Mouse (Mus musculus) limb, embryonic 14.5 days (tissue): ENCODE results near the gene Rag1. TPM values are rescaled to one million over a fixed set of nuclear protein-coding genes. Genes with fewer than 3 reads are reported as not detected.

Source experiments
- ATAC-seq: fragments of 200-750 bp; cut with Nextera tagmentation; 2 replicates; pipeline ENCODE4 v1.8.0; 2017; ENCODE audit warnings: low read depth, moderate number of reproducible peaks, moderate TSS enrichment; ENCODE audit not compliant: low FRiP score
- DNase-seq: peaks from one replicate; pipeline ENCODE4 v3.0.0-alpha.2; 2015; ENCODE audit warnings: low spot score
- H3K27ac ChIP-seq: fragments of 300-500 bp; sonication (generic); replicated peaks from 2 replicates; pipeline ENCODE4 v1.5.1; 2014; ENCODE audit warnings: low read depth, mild to moderate bottlenecking, low read length, moderate library complexity, mixed read lengths
- H3K27me3 ChIP-seq: fragments of 300-500 bp; sonication (generic); 2 replicates; pipeline ENCODE4 v1.6.1; 2014; ENCODE audit warnings: low read length, mixed read lengths; ENCODE audit not compliant: control insufficient read depth, insufficient read depth
- H3K36me3 ChIP-seq: fragments of 300-500 bp; sonication (generic); 2 replicates; pipeline ENCODE4 v1.6.1; 2014; ENCODE audit warnings: mild to moderate bottlenecking, low read length, moderate library complexity, mixed read lengths; ENCODE audit not compliant: control insufficient read depth, insufficient read depth
- H3K4me1 ChIP-seq: fragments of 300-500 bp; sonication (generic); 2 replicates; pipeline ENCODE4 v1.6.1; 2014; ENCODE audit warnings: antibody characterized with exemption, low read length, mixed read lengths; ENCODE audit not compliant: control insufficient read depth, insufficient read depth
- H3K4me2 ChIP-seq: fragments of 300-500 bp; sonication (generic); replicated peaks from 2 replicates; pipeline ENCODE4 v1.6.1; 2014; ENCODE audit warnings: low read depth, mild to moderate bottlenecking, low read length, moderate library complexity; ENCODE audit not compliant: severe bottlenecking
- H3K4me3 ChIP-seq: fragments of 300-500 bp; sonication (generic); replicated peaks from 2 replicates; pipeline ENCODE4 v1.5.1; 2014; ENCODE audit warnings: low read length
- H3K9ac ChIP-seq: fragments of 300-500 bp; sonication (generic); 2 replicates; pipeline ENCODE4 v1.6.1; 2014; ENCODE audit warnings: mild to moderate bottlenecking, low read depth, low read length, moderate library complexity; ENCODE audit not compliant: severe bottlenecking
- H3K9me3 ChIP-seq: fragments of 300-500 bp; sonication (generic); 2 replicates; pipeline ENCODE4 v1.6.1; 2016; ENCODE audit warnings: low read length; ENCODE audit not compliant: control insufficient read depth
- POLR2A ChIP-seq: fragments of 200-500 bp; IDR thresholded peaks from 2 replicates; pipeline ENCODE4 v1.8.0; 2012; ENCODE audit warnings: inconsistent platforms, mild to moderate bottlenecking, moderate library complexity, borderline replicate concordance; ENCODE audit not compliant: insufficient read depth, insufficient read length; ENCODE audit errors: extremely low read depth
- WGBS: fragments of 180-500 bp; shearing (Covaris S2); extraction: QIAGEN DNeasy Blood & Tissue Kit; methylation state at CpG from one replicate; pipeline ENCODE4 v1.1.7; 2014; 5-methylcytosine and 5-hydroxymethylcytosine counted together
- polyA plus RNA-seq, 2 experiments: library from polyadenylated mRNA; depleted of rRNA in 1 of 2; stranded (reverse) in 1 of 2; unstranded in 1 of 2; fragments of >200 nt; fragmentation: Nextera tagmentation in 1 of 2; extraction: Ambion mirVana in 1 of 2; gene quantifications; 2 replicates each; pipeline versions ENCODE4 v1.2.1 to v1.2.3; 2012 to 2014

The Rag1 gene
- polyA plus RNA-seq, 2 experiments = 0.14 to 0.15 TPM

DNA sequence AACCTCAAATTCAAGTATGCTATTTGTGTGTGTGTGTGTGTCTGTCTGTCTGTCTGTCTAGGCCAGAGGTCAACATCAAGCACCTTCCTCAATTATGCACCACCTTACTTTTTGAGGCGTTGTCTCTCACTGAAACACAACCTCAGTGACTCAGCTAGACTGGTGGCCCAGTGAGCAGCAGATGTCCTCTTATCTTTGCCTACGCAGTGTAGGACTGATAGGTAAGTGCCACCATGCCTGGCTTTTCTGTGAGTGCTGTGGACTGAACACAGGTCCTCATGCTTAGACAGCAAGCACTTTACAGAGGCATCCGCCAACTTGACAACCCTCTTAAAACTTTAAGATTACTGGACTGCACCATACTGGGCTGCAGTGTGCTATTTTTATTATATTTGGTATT, 19.4 kb upstream of the Rag1 start:
- Histone ChIP-seq H3K27ac (no peak overlapping the region), H3K9me3 (no peaks in the 10 kb centered on the region), H3K36me3 (no peaks in the 10 kb centered on the region), H3K4me2 (no peak overlapping the region), H3K4me1 (no peaks in the 10 kb centered on the region), H3K9ac (no peak overlapping the region), H3K27me3 (no peaks in the 10 kb centered on the region), H3K4me3 (no peak overlapping the region)
- ATAC-seq (no peak), DNase-seq (no peak)
- TF ChIP-seq POLR2A = no peak
- WGBS = 84% methylated on average over 3 of the region's 3 CpGs

DNA sequence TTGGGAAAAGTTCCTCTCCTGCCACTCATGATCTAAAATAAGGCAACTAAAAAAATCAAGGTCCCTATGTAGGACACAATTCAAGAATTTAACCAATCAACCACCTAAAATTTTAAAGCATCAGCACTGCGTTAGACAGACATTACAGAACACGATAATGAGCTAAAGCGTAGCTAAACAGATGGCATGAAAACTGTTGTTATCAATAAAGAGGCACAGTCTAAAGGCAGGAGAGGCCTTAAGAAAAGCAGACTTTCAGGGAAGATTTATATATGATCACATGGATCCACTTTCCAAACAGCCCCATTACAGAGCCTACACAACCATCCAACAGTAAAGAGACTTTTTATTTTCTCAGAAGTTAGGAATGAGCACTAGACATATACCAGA, 16.4 kb upstream of the Rag1 start:
- Histone ChIP-seq H3K27me3 (no peaks in the 10 kb centered on the region), H3K27ac (no peak overlapping the region), H3K9me3 (no peaks in the 10 kb centered on the region), H3K4me3 (no peak overlapping the region), H3K4me1 (no peaks in the 10 kb centered on the region), H3K4me2 (no peak overlapping the region), H3K9ac (no peak overlapping the region), H3K36me3 (no peaks in the 10 kb centered on the region)
- TF ChIP-seq POLR2A = no peak
- ATAC-seq (no peak), DNase-seq (no peak)
- 87% methylated on average over 3 of the region's 3 CpGs for WGBS

DNA sequence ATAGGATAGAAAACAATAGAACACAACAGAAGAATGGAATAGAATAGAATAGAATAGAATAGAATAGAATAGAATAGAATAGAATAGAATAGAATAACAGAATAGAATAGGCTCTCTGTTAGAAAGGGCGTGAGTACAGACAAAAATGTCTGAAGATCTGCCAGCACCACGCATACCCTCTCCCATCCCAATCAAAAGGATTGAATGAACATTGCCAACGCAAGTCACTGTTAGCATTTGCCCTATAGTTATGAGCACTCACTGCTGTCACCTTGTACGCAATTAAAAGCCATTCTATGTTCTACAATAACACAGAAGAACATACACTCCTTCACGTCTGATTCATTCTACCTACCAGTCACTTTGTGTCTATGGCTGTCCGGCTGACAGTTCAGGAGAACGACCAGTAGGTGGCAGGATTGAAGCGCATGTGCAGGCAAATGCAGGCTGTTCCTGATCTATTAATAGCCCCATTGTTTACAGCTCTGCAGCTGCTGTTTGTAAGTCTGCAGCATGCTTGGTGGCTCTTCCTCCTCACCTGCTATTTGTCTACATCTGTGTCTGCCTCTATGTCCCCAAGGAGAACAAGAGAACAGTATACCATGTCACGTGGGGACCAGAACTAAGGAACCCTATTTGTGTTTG, 15.9 kb upstream of the Rag1 start:
- Histone ChIP-seq H3K9ac (no peak overlapping the region), H3K4me2 (no peak overlapping the region), H3K36me3 (no peaks in the 10 kb centered on the region), H3K27me3 (no peaks in the 10 kb centered on the region), H3K9me3 (no peaks in the 10 kb centered on the region), H3K4me1 (no peaks in the 10 kb centered on the region), H3K4me3 (no peak overlapping the region), H3K27ac (no peak overlapping the region)
- WGBS = 24% methylated on average over 9 of the region's 9 CpGs
- ATAC-seq (peak; percentile 73), DNase-seq (peak; percentile 79)
- TF ChIP-seq POLR2A = no peak

DNA sequence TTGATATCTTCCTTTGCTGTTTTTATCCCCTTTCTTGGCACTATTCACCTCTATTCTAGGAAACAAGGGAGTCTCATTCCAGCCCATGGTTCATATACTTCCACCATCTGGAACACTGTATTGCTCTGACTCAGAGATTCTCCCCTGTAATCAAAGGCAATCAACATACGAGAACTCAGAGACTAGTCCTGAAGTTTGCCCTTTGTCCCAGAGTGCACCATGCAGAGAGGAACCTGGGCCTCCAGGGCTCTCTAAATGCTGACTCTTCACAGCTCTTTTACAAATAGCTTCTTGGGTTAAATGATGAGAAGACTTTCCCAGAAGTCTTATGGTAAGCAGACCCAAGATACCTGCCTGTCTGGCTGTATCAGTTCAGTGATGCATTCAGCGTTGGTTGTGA, 11.2 kb upstream of the Rag1 start:
- no peak for ATAC-seq
- no peak for TF ChIP-seq POLR2A

DNA sequence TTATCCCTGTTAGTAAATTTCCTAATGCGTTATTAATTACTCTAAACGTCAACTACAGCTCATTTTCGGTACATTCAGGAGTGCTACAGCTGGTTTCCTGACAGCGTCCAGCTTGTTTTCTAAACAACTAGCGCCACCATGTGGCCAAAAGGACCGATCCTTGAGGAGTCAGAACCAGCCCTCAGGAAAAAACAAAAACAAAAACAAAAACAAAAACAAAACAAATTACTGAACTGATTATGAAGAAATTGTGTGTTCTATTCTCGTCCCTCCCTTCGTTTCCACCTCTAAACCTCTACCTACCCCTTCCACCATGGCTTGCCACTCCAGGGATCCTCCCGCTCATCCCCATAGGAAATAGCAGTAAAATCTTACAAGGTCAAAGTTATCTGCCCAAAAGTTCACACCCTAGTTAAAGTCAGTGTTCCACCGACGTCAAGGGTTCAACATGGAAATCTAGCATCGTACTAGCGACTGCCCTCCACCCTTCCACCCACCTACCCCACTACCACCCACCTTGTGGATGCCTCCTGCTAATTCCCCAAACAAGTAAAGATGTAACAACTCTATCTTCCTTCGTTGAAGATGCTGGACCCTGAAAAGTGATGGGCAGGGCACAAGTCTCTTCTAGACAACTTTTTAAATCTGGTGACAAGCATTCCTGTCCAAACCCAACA, 3.8 kb upstream of the Rag1 start:
- Histone ChIP-seq H3K9me3 (no peaks in the 10 kb centered on the region), H3K36me3 (no peaks in the 10 kb centered on the region), H3K27me3 (no peaks in the 10 kb centered on the region), H3K27ac (no peak overlapping the region), H3K4me2 (peak overlapping the region; percentile 58), H3K4me1 (peaks cover 7% of the 10 kb centered on the region; the same call in 1 of the 2 replicates), H3K9ac (peak overlapping the region; percentile 29; the same call in 1 of the 2 replicates), H3K4me3 (peak overlapping the region; percentile 28)
- WGBS = 13% methylated on average over 14 of the region's 14 CpGs
- ATAC-seq = peak; percentile 69; the same call in 1 of the 2 replicates
- peak; percentile 69 for DNase-seq
- TF ChIP-seq POLR2A = no peak

More for the DNA sequence above, 11.2 kb upstream of the Rag1 start:
- Histone ChIP-seq H3K4me1 (no peaks in the 10 kb centered on the region), H3K9ac (no peak overlapping the region), H3K27me3 (no peaks in the 10 kb centered on the region), H3K4me3 (no peak overlapping the region), H3K4me2 (no peak overlapping the region), H3K27ac (no peak overlapping the region), H3K9me3 (no peaks in the 10 kb centered on the region), H3K36me3 (no peaks in the 10 kb centered on the region)
- no peak for DNase-seq
- 74% methylated on average over 2 of the region's 2 CpGs for WGBS
